22 mouse cellular contexts compared by ENCODE assay signal in the genomic region with DNA sequence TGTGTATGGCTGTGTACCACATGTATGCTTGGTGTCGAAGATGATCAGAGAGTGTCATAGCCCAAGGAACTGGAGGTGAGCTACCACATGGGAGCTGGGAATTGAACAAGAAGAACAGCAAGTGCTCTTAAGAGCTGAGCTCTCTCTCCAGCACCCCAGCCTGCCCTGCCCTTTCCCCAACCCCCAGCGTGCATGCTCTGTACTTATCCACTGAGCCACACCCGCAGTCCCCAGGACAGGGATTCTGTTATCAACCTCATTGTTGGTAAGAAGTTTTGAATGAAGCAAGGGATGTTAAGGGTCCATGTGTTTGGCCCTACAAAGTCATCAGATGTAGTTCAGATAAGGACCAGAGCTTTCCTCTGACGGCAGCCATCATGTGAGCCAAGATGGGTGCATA. TPM values are rescaled to one million over a fixed set of nuclear protein-coding genes. Genes with fewer than 3 reads are reported as not detected.
"Had no signal": no experiment of that assay in that cellular context is flagged by ENCODE, and none has a peak within 500 bp of the region (broad histone marks: within the 10 kb centered on the region; RNA-seq: fewer than 3 reads in every experiment).

No protein-coding gene starts in this region.

- H3K4me3 ChIP-seq: layer of hippocampus, adult 2 months; limb, embryonic 12.5 days; lung, embryonic 15.5 days; midbrain, embryonic 15.5 days; neural tube, embryonic 12.5 days had no signal

- H3K27me3 ChIP-seq: limb, embryonic 12.5 days; lung, embryonic 15.5 days; midbrain, embryonic 15.5 days; neural tube, embryonic 12.5 days had no signal

- H3K4me1 ChIP-seq: limb, embryonic 12.5 days; lung, embryonic 15.5 days; midbrain, embryonic 15.5 days; neural tube, embryonic 12.5 days had no signal

- H3K9me3 ChIP-seq: limb, embryonic 12.5 days; lung, embryonic 15.5 days; midbrain, embryonic 15.5 days; neural tube, embryonic 12.5 days had no signal

- H3K9ac ChIP-seq: limb, embryonic 12.5 days; lung, embryonic 15.5 days; midbrain, embryonic 15.5 days; neural tube, embryonic 12.5 days had no signal

- DNase-seq: kidney, adult 18-20 months; kidney, postnatal 10 days; kidney, postnatal 4 days; retina, postnatal 1 day; right cerebral cortex, postnatal 4 days; spleen, adult 18-20 months; thymus, adult 18-20 months; thymus, postnatal 14 days had no signal

- H3K36me3 ChIP-seq: limb, embryonic 12.5 days; lung, embryonic 15.5 days; midbrain, embryonic 15.5 days; neural tube, embryonic 12.5 days had no signal

- H3K27ac ChIP-seq: layer of hippocampus, adult 2 months; limb, embryonic 12.5 days; lung, embryonic 15.5 days; midbrain, embryonic 15.5 days; neural tube, embryonic 12.5 days had no signal

- H3K4me2 ChIP-seq: limb, embryonic 12.5 days; lung, embryonic 15.5 days; midbrain, embryonic 11.5 days; midbrain, embryonic 15.5 days; neural tube, embryonic 12.5 days had no signal

- ATAC-seq: midbrain, embryonic 15.5 days had no signal

RNA-seq across cellular contexts. Expression of gene Cryba1, which starts 21.6 kb away (rescaled TPM):
- total RNA-seq: layer of hippocampus, adult 2 months; left cerebral cortex, postnatal 36 days; liver, adult 2 months; monocyte, adult 5-6 weeks; neutrophil, adult 5-6 weeks had no signal
- polyA plus RNA-seq: kidney, embryonic 14.5 days; limb, embryonic 12.5 days; liver, adult 2 months; lung, embryonic 15.5 days; stomach, embryonic 14.5 days; urinary bladder, adult 2 months had no signal

RNA-seq across cellular contexts. Expression of gene Gm10277, which starts 40.9 kb away (rescaled TPM):
- total RNA-seq: layer of hippocampus, adult 2 months; layer of hippocampus, postnatal 10 days; left cerebral cortex, postnatal 36 days; liver, adult 2 months; monocyte, adult 5-6 weeks; neutrophil, adult 5-6 weeks had no signal
- polyA plus RNA-seq: liver, adult 2 months; urinary bladder, adult 2 months had no signal
